Mouse (Mus musculus) cerebellum, adult 2 months (tissue): ENCODE measurements at regions not wholly inside any gene's neighbourhood (a gene's known extent, or its start where the extent isn't known, plus 50 kb on each side); places are given as distances from the start of the nearest gene placed in this dataset.

ENCODE experiments used
- CTCF ChIP-seq: fragments of 200-500 bp; IDR thresholded peaks from 2 replicates; pipeline ENCODE4 v1.5.1; 2011; ENCODE audit warnings: low read depth, mild to moderate bottlenecking, control low read depth, low read length, moderate library complexity, borderline replicate concordance; ENCODE audit not compliant: insufficient read depth
- POLR2A ChIP-seq: fragments of 200-500 bp; IDR thresholded peaks from 2 replicates; pipeline ENCODE4 v1.6.1; 2011; ENCODE audit warnings: low read length, control low read depth, borderline replicate concordance; ENCODE audit not compliant: insufficient read depth

DNA sequence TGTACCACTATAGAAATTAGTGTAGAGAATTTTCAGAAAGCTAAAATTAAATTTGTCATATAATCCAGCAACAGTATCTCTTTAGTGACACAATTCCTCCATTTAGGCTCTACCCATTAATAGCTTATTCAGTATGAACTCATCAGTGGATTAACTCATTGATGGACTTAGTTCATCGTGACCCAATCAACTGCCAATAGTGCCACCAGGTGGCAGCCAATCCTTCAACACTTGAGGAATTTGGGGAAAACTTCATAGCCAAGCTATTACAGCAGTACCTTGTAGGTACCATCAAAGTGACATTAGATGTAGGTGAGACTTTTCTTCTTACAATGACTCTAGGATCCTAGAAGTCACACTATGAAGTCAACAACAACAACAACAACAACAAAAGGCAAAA lies 270.2 kb downstream of the Igsf11 start:
- TF ChIP-seq POLR2A = no peak
- TF ChIP-seq CTCF = no peak
